Mouse (Mus musculus): ENCODE data around the gene Grip1.

Gene Grip1

DNA sequence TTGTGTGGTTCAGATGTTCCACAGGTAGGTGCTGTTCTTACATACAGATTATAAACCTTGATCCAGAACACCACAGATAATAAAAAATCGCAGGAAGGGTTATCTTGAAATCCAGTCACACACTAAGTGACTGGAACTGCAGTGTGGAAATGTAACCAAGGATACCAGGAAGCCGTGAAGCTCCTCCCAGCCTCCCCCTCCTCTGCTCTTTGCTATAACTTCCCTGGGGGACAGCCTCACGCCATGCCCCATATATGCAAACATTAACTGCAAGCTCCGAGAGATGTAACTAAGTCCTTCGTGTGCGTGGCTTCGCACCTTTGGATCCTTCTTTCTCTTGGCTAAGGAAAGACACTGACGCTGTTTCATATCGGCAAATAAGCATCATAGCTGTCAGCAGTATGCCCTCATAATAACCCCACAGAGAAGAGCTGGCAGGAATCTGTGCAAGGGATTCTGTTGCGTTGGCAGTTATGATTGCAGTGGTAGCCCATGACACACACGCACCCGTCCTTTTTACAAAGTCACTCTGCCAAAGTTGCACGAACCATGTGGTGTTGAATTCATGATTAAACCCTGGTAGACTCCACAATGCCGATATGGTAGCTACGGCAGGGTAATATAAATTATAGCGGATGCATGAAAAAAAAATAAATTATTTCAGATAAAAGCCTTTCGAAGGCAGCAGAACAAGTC, 503.8 kb downstream of the Grip1 start:
- DNase-seq (ENCODE audit: low spot score), result no peak

DNA sequence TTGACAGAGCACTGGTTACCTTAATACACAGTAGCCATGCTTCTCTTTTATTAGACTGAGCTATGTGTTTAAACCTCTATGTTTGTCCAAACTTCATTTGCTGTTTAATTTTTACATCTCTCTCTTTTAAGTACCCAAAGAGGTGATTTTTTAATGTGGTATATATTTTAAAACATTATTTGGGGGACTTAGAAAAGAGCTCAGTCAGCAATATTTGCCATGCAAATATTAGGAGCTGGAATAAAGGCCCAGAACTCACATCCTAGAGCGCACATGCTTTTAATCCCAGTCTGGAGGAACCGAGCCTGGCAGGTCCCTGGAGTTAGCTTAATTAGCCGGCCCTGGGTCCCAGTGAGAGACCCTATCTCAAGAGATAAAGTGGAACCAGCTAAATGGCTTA, 507.3 kb downstream of the Grip1 start:
- DNase-seq (ENCODE audit: low spot score), result no peak

DNA sequence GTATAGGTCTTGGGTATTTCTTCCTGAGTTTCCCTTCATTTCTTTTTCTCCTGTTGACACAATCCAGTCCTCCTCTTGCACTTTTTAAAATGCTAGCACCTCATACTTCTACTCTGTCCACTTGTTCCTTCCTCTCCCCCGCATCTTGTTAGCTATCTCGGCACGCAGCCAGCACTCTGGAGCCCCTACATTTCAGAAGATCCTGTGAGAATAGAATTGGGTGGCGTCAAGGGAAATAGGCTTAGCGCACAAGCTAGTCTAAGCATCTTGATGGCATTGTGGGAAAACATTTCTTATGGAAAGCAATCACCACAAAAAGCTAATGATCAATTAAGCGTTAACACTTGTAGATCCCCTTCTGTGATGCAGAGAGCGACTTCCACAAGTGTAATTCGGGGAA, 512.7 kb downstream of the Grip1 start:
- no peak for DNase-seq (ENCODE audit: low spot score)

DNA sequence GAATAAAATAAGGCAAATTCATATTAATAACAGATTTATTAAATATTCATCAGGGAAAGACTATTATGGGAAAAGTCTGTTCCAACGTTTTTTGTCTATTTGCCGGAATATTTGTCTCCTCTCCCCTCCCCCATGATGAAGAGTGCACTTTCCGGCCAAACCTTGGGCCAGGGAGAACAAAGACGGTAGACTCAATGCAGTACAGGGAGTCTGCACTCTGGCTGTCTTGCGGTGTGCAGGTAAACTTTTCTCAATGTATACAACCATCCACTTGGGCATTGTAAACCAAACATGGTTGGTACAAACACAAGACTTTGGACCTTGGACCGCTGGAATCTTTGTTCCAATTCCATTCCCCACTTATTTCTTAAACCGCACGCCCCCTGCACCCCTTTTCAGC, 525.8 kb downstream of the Grip1 start:
- no peak for DNase-seq (ENCODE audit: low spot score)

DNA sequence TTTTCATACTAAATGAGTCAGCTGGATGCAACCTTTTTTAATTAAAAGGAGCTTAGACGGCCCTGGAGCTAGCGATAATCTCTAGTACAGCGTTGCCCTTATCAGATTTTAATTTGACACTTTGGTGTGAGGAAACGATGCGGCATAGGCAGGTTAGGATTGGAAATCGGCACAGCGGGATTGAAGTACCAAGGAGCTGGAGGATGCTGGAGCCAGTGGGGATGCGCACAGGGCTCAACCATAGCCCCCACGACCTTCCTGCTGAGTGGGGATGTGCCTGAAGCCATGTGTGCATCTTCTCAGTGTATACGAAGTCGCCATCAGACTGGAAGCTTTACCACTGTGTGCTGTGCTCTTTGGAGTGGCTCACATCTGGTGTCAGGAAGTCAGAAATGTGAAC, 526.4 kb downstream of the Grip1 start:
- DNase-seq (ENCODE audit: low spot score), result no peak

DNA sequence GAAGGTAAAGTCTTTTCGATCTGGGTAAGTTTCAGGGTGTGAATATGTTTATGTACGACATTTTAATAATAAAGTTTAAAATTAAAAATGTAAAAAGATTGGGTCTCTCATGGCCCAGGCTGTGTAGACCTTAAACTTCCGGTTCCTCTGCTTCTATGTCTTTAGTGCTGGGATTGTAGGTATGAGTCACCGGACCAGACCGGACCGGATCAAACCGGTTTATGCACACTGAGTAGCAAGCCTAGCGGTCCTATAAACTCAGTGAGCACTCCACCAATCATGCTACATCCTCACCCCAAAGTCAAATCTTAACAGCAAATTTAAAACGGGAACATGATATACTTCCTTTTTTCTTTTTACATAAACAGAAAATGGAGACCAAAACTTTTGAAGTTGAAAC, 530.7 kb downstream of the Grip1 start:
- DNase-seq (ENCODE audit: low spot score), result no peak

DNA sequence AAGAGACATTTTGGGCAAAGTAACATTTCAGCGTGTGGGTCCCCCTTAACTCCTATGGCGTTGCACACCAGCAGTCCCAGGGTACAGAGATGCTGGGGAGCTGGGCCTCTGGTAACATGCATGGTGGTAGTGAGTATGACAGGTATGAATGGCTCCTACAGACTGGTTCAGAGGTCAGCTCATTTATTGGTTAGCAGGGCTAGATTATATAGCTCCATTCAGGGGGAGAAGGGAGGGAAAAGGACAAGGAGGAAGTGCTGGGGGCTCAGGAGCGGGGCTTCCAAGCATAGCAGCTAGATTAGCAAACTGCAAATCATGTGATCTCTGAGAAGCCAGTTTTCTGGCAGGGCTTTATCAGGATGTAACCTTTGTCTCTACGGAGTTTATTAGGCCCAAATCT, 544.8 kb downstream of the Grip1 start:
- DNase-seq (ENCODE audit: low spot score), result no peak

DNA sequence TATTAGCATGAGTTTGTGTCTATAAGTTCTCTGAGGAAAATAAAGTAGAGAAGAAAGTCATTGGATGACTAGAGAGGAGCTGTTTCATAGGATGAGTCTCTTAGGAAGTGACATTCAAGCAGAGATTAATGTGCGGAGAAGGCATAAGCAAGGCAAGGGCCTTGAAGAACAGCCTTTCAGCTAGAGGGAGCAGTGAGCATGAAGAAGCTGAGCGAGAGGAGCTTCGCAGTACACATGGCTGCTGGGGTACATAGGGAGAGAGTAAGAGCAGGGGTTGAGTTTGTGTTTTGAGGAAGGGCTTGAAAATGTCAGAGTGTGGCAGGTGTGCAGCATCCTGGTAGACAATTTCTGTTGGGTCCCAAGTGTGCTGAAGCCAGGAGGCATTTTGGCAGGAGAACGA, 548.5 kb downstream of the Grip1 start:
- DNase-seq (ENCODE audit: low spot score), result no peak

DNA sequence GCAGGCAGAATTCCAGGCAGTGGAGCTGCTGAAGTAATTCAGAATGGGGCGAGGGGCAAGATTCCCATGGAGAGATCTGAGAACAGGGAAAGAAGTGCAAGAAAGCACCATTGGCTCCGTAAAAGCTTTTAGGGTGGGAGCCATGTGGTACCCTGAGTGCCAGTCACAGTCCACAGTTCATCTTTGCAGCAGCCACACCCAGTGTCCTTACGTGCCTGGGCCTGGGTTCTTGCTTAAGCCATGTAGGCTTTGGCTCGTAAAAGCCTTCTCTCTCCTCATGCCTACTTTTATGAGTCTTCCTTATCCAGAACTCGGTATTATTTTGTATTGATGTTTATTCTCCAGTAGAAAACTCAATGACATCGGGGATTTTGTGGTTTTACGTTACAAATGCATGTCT, 550.5 kb downstream of the Grip1 start:
- DNase-seq (ENCODE audit: low spot score), result no peak

DNA sequence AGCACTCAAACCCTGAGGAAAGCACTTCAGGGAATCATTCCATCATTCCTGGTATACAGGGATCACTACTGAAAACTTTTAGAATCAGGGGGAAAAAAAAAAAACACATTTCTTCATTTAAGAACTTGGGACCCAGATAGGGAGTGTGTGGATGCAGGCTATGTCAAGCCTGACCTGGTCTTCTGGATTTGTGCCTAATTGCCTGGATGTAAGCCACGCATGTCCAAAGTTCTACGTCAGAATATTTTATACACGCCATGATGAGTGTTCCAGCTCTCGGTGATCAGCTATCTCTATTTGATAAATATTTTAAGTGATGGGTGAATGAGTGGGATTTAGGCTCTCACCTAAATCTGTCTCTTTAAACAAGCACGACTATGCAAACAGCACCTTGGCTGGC, 552.0 kb downstream of the Grip1 start:
- no peak for DNase-seq (ENCODE audit: low spot score)

DNA sequence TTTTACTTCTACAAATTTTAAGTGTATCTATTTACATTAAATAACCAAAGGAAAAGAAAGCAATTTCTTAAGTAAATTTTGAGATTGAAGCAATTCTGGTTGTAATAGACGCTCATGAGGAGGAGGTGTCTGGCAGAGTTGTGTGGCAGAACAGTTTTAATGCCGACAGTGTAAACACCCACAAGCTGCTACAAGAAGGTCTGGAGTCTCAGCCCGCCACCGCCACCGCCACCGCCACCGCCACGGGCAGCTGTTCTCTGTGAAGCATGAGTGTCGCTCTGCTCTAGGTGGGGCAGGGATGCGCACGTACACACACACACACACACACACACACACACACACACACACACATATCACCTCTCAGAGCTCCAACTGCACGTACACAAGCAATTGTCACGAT, 558.7 kb downstream of the Grip1 start:
- no peak for DNase-seq (ENCODE audit: low spot score)

DNA sequence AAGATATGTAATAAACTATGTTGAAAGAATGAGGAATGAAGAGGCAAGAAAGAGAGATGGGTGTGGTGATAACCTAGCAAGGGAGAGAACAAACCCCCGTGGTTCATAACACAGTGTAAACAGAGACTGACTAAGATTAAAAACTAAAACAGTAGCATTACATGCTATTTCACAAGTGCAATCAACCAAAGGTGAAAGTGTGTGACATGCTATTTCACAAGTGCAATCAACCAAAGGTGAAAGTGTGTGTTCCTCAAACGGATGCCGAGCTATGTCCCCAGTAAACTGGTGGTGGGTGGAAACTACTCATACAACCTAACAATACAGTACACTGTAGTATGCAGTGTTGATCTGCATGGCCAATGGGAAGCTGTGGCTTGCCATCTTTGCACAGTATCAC, 561.5 kb downstream of the Grip1 start:
- DNase-seq (ENCODE audit: low spot score), result no peak

DNA sequence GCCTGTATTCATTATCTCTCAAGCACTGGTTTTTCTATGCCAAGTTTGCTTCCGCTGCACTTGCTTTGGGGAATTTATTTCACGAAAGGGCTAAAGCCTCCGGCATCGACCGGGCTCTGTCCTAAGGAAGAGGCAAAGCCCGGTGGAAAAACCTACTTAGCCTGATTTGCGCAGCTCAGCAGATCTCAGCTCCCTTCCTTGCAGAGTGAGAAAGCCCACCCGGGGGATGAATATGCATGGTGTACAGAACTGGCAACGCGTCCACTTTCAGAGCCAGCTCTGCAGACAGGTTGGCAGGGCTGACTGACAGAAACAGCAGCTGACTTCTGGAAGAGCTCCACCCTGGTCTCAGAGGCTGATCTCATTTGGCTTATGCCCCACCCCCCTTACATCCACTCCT, 572.8 kb downstream of the Grip1 start:
- no peak for DNase-seq (ENCODE audit: low spot score)

DNA sequence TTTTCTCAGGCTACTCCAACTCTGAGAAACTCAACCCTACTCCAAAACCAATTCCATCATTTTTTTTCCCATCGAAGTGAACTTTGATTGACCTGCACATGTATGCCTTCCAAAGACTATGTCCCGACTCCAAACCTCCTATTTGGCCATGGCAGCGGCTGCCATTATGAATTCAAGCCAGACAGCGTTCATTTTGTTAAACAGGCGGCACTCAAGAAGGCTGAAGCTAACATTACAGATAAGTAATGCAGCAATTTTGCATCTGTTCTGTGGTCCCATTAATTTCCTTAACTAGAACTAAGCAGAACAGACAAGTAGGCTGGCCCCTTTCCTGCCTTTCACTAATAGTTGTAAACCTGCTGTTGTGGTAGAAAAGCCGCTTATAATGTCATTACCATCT, 577.3 kb downstream of the Grip1 start:
- DNase-seq (ENCODE audit: low spot score), result no peak

DNA sequence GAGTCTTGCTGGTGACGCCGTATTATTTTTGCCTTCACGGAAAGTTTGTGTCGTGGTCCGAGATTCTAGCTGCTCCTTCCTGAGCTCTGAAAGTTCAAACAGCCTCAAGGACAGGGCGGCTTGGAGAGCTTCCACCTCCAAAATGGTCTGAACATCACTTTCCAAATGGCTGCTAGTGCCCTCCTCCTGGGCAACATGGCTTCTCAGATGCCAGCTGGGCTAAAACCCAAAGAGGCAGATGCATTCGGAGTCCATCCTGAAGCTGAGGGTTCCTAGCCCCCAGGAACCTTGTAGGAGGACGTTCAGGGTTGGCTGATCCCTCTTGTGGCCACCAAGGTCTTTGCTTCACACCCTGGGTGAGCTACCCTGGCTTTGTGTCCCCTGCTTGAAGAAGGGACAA, 577.7 kb downstream of the Grip1 start:
- DNase-seq (ENCODE audit: low spot score), result no peak

DNA sequence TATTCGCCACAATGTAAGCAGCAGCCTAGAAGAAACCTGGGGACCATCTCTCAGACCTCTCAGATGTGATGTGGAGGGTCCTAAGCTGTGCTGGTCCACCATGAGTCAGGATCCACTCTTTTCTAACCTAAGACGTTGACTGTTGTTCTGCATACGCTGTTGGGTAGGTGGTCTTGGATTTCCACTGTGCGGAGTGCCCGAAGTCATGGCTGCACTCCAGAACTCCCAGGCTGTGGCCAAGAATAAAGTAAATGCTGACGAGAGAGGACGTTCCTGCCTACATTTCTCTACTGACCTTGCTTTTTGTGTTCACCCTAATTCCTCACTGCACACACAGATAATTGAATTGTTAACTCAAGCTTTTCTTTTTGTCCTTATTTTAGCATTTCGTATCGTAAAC, 580.2 kb downstream of the Grip1 start:
- no peak for DNase-seq (ENCODE audit: low spot score)

DNA sequence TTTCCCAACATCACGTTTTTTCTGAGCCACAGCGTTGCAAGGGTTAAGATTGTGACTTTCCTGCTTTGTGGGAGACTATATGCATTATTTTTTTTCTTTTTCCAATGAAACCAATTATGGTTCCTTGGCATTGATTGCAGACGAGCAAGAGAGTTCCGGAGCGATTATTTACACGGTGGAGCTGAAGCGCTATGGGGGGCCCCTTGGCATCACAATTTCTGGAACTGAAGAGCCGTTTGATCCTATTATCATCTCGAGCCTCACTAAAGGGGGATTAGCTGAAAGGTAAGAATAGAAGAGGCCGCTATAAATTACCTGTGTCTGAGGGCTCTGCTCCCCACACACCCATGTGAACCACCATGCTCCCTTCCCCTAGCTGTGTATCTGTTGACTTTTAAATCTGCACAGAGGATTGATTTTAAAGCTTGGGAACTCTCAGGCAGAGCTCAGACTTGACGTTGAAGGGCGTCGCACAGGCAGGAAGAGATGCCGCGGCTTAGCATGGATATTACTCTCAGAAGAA, 581.6 kb downstream of the Grip1 start:
- no peak for DNase-seq (ENCODE audit: low spot score)

DNA sequence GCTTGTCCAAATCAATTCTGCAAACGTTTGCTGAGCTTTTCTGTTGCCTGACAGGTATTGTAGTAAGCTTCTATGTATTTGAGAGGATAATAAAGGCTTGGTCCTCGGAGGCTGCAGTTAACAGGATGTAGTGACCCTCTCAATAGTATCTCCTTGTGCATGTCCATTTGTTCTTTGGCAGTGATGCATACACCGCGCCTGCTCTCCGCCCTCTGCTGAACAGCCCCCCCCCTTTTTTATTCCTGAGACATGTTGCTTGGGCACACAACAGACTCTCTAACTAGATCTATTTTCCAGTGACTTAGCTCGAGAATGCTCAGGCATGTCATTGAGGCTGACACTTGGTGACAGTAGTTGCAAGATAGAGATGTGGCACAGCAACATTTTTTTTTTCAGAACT, 582.2 kb downstream of the Grip1 start:
- no peak for DNase-seq (ENCODE audit: low spot score)

DNA sequence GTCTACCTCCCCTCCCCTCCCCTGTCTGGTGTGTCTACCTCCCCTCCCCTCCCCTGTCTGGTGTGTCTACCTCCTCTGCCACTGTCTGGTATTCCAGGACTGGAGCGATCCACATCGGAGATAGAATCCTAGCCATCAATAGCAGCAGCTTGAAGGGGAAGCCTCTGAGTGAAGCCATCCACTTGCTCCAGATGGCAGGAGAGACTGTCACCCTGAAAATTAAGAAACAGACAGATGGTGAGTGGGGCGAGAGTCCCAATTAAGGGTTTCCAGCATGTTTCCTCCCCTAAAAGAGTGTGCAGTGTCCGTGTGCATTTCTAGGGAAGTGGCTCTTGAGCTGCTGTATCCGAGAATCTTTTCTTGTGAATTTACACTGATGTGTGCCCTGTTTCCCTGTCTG, 584.6 kb downstream of the Grip1 start:
- no peak for DNase-seq (ENCODE audit: low spot score)

DNA sequence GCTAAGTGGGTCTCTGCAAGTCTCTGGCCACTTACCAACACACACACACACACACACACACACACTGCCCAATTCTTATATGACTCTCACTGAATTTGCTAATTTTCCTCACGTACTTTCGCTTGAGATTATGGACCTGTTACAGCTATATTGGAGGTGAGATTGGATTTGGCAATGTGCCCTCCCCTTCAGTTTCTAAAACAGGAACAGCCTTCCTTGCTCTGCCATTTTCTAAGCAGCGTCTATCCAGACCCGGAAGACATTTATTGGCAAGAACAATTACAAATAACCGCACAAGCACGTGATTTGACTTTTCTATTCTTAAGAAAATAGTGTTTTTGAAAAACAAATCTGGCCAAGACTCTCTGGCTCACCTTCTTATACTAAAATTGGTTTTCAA, 590.6 kb downstream of the Grip1 start:
- no peak for DNase-seq (ENCODE audit: low spot score)

DNA sequence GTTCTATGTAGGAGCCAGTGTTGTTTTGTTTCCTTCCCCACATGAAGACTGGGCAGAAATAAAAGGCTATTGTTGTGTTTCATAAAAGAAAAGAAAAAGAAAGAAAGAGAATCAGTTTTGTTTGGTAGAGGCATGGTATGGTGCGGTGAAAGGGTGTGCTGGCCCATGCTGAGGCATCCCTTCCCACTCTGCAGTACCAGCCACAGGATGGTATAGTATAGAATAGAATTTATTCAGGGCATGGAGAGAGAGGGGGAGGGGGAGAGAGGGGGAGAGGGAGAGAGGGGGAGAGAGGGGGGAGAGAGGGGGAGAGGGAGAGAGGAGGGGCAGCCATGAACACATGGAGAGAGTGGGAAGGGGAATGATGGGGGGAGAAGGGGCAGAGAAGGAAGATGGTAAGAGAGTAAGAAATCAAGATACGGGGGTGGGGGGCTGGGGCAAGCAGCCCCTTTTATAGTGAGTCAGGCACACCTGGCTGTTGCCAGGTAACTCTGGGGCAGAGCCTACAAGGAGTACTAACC, 591.1 kb downstream of the Grip1 start:
- DNase-seq (ENCODE audit: low spot score), result no peak

DNA sequence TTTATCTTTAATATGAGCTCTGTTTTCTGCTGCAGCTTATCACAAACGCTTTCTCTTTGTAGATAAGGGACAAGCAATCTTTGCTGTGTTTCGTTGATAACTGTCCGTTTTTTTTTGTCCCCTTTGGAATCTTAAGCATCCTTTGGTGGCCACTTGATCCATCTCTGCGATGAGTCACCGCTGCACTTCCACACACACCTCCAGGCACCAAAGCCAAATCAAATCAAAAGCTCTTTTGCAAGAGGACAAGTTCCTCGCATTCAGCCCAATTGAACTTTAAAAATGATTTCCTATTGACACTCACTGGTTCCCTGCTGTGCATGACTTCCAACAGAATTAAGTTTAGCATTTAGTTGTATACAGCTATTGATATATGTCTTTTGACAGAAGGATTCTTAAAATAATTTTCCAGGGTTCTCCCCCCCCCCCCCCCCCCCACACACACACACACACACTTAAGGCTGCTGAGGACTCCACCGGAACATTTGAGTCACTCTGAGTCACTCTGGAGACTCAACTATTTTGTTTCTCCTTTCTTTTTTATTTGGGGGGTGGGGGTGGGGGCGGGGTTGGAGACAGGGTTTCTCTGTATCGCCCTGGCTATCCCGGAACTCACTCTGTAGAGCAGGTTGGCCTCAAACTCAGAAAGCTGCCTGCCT, 607.1 kb downstream of the Grip1 start:
- DNase-seq (ENCODE audit: low spot score), result no peak

DNA sequence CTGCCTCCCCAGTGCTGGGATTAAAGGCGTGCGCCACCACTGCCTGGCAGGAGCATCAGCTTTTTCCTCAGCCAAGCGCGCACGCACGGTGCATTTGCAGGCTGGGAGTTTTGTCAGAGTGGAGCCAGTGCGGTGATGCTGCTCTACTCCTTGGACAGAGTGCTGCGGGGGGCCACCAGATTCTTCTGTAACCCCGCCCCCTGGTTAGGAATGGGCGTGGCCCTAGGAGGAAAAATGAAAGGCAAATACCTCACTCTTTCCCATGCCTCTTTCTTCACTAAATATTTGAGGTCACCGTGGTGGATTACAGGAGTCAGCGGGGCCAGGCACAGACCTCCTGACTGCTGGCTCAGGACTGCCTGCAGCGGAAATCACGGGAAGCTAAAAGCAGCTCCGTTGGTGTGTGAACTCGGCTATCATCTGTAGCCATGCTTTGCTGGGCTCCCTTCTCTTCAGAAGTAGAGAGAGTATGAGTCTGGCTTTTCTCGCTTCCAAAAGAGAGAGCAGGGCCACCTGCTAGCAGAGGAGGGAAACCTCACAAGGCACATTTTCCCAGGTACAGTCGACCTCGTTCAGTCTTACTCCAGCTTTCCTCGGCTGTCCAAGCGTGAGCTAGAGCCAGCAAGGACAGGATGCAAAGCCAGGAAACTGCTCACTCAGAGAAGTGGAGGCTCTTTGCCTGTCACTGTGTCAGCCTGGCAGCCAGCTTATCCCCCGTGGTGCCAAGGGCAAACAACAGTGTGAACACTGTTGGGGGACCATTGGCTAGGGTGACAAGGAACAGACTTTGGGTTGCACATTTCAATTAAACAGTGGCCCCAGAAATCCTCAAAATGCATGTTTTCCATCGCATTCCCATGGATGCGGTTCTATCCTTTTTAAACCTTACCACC, 607.9 kb downstream of the Grip1 start:
- no peak for DNase-seq (ENCODE audit: low spot score)

Data from ovary, postnatal 14 days (tissue).